Mouse (Mus musculus): ENCODE data around the gene Mto1. TPM values are rescaled to one million over a fixed set of nuclear protein-coding genes. Genes with fewer than 3 reads are reported as not detected.

Gene Mto1
- polyA plus RNA-seq (2015; fragmentation: Nextera tagmentation; extraction: Ambion mirVana), result 27.9 and 29.3 TPM in 2 replicates

GRCm38 (mm10) chr9:78447973-78448873 lies at the start of gene Mto1, which contains the start of gene Gm17324:
Gene Mto1, plus strand, starts transcription at chr9:78448208.
Gene Gm17324, minus strand, starts transcription at chr9:78448786.
- H3K27ac ChIP-seq (ENCODE audit: low read length), result peak within 1 kb of the TSS; percentile 96
- peak within 1 kb of the TSS; percentile 66 for H3K4me2 ChIP-seq (ENCODE audit: low read length)
- ATAC-seq, result peak; percentile 95
- peak within 1 kb of the TSS; percentile 96 for H3K9ac ChIP-seq (ENCODE audit: low read depth, low read length)
- WGBS, result under 1% methylated on average over 96 of the region's 96 CpGs
- peak within 1 kb of the TSS; percentile 96 for H3K4me3 ChIP-seq (ENCODE audit: low read depth, low read length)
- H3K4me1 ChIP-seq (ENCODE audit: control insufficient read depth, insufficient read depth, low read length), result peaks cover 8% of the 10 kb centered on the region
- H3K36me3 ChIP-seq (ENCODE audit: control insufficient read depth, insufficient read depth, low read length), result peaks cover 4% of the 10 kb centered on the region
- H3K27me3 ChIP-seq (ENCODE audit: control insufficient read depth, insufficient read depth, low read depth, low read length), result peaks cover 28% of the 10 kb centered on the region
- H3K9me3 ChIP-seq (replicated peaks; ENCODE audit: control insufficient read depth, low read length, poor library complexity, severe bottlenecking), result no peaks in the 10 kb centered on the region

- peaks cover 3% of the 10 kb centered on the region; the same call in 1 of the 2 replicates for H3K4me1 ChIP-seq (ENCODE audit: control insufficient read depth, insufficient read depth, low read length)
- 93% methylated on average over 5 of the region's 5 CpGs for WGBS
- H3K4me2 ChIP-seq (ENCODE audit: low read length), result no peak overlapping the region
- no peak overlapping the region for H3K4me3 ChIP-seq (ENCODE audit: low read depth, low read length)
- H3K27me3 ChIP-seq (ENCODE audit: control insufficient read depth, insufficient read depth, low read depth, low read length), result peaks cover 18% of the 10 kb centered on the region
- no peaks in the 10 kb centered on the region for H3K36me3 ChIP-seq (ENCODE audit: control insufficient read depth, insufficient read depth, low read length)
- no peak overlapping the region for H3K27ac ChIP-seq (ENCODE audit: low read length)
- no peak overlapping the region for H3K9ac ChIP-seq (ENCODE audit: low read depth, low read length)
- ATAC-seq, result no peak
- no peaks in the 10 kb centered on the region for H3K9me3 ChIP-seq (replicated peaks; ENCODE audit: control insufficient read depth, low read length, poor library complexity, severe bottlenecking)
These were observed 47.4 kb upstream of the Mto1 start for GRCm38 (mm10) chr9:78400570-78400969.

GRCm38 (mm10) chr9:78401596-78401995 lies 46.4 kb upstream of the Mto1 start:
- 91% methylated on average over 7 of the region's 7 CpGs for WGBS
- no peak overlapping the region for H3K9ac ChIP-seq (ENCODE audit: low read depth, low read length)
- no peak for ATAC-seq
- H3K4me3 ChIP-seq (ENCODE audit: low read depth, low read length), result no peak overlapping the region
- H3K4me1 ChIP-seq (ENCODE audit: control insufficient read depth, insufficient read depth, low read length), result no peaks in the 10 kb centered on the region
- no peaks in the 10 kb centered on the region for H3K9me3 ChIP-seq (replicated peaks; ENCODE audit: control insufficient read depth, low read length, poor library complexity, severe bottlenecking)
- H3K4me2 ChIP-seq (ENCODE audit: low read length), result no peak overlapping the region
- H3K27me3 ChIP-seq (ENCODE audit: control insufficient read depth, insufficient read depth, low read depth, low read length), result peaks cover 8% of the 10 kb centered on the region
- H3K27ac ChIP-seq (ENCODE audit: low read length), result no peak overlapping the region
- no peaks in the 10 kb centered on the region for H3K36me3 ChIP-seq (ENCODE audit: control insufficient read depth, insufficient read depth, low read length)

GRCm38 (mm10) chr9:78427362-78427781 lies 20.6 kb upstream of the Mto1 start:
- no peak overlapping the region for H3K27ac ChIP-seq (ENCODE audit: low read length)
- peak overlapping the region; percentile 37 for H3K4me3 ChIP-seq (ENCODE audit: low read depth, low read length)
- peak; percentile 58; the same call in 1 of the 2 replicates for ATAC-seq
- 29% methylated on average over 21 of the region's 27 CpGs for WGBS
- H3K9me3 ChIP-seq (replicated peaks; ENCODE audit: control insufficient read depth, low read length, poor library complexity, severe bottlenecking), result no peaks in the 10 kb centered on the region
- H3K4me1 ChIP-seq (ENCODE audit: control insufficient read depth, insufficient read depth, low read length), result no peaks in the 10 kb centered on the region
- H3K27me3 ChIP-seq (ENCODE audit: control insufficient read depth, insufficient read depth, low read depth, low read length), result no peaks in the 10 kb centered on the region
- peak overlapping the region; percentile 60 for H3K9ac ChIP-seq (ENCODE audit: low read depth, low read length)
- H3K4me2 ChIP-seq (ENCODE audit: low read length), result peak overlapping the region; percentile 60
- H3K36me3 ChIP-seq (ENCODE audit: control insufficient read depth, insufficient read depth, low read length), result no peaks in the 10 kb centered on the region

GRCm38 (mm10) chr9:78428185-78428584 lies 19.8 kb upstream of the Mto1 start:
- Histone ChIP-seq H3K4me3 (ENCODE audit: low read depth, low read length) (no peak overlapping the region), H3K4me1 (ENCODE audit: control insufficient read depth, insufficient read depth, low read length) (no peaks in the 10 kb centered on the region), H3K27ac (ENCODE audit: low read length) (no peak overlapping the region), H3K4me2 (ENCODE audit: low read length) (no peak overlapping the region), H3K9ac (ENCODE audit: low read depth, low read length) (no peak overlapping the region), H3K9me3 (replicated peaks; ENCODE audit: control insufficient read depth, low read length, poor library complexity, severe bottlenecking) (no peaks in the 10 kb centered on the region), H3K27me3 (ENCODE audit: control insufficient read depth, insufficient read depth, low read depth, low read length) (no peaks in the 10 kb centered on the region), H3K36me3 (ENCODE audit: control insufficient read depth, insufficient read depth, low read length) (no peaks in the 10 kb centered on the region)
- no peak for ATAC-seq
- WGBS, result 74% methylated on average over 6 of the region's 6 CpGs

GRCm38 (mm10) chr9:78428870-78429432 lies 19.1 kb upstream of the Mto1 start:
- Histone ChIP-seq H3K4me1 (ENCODE audit: control insufficient read depth, insufficient read depth, low read length) (no peaks in the 10 kb centered on the region), H3K9ac (ENCODE audit: low read depth, low read length) (no peak overlapping the region), H3K36me3 (ENCODE audit: control insufficient read depth, insufficient read depth, low read length) (no peaks in the 10 kb centered on the region), H3K9me3 (replicated peaks; ENCODE audit: control insufficient read depth, low read length, poor library complexity, severe bottlenecking) (no peaks in the 10 kb centered on the region), H3K27me3 (ENCODE audit: control insufficient read depth, insufficient read depth, low read depth, low read length) (no peaks in the 10 kb centered on the region), H3K27ac (ENCODE audit: low read length) (no peak overlapping the region), H3K4me2 (ENCODE audit: low read length) (no peak overlapping the region), H3K4me3 (ENCODE audit: low read depth, low read length) (no peak overlapping the region)
- 89% methylated on average over 4 of the region's 4 CpGs for WGBS
- no peak; the same call in 1 of the 2 replicates for ATAC-seq

- H3K4me2 ChIP-seq (ENCODE audit: low read length), result no peak overlapping the region
- no peak overlapping the region for H3K9ac ChIP-seq (ENCODE audit: low read depth, low read length)
- no peak overlapping the region for H3K27ac ChIP-seq (ENCODE audit: low read length)
- no peaks in the 10 kb centered on the region for H3K9me3 ChIP-seq (replicated peaks; ENCODE audit: control insufficient read depth, low read length, poor library complexity, severe bottlenecking)
- H3K4me3 ChIP-seq (ENCODE audit: low read depth, low read length), result no peak overlapping the region
- no peak for ATAC-seq
- no peaks in the 10 kb centered on the region for H3K27me3 ChIP-seq (ENCODE audit: control insufficient read depth, insufficient read depth, low read depth, low read length)
- H3K4me1 ChIP-seq (ENCODE audit: control insufficient read depth, insufficient read depth, low read length), result no peaks in the 10 kb centered on the region
- WGBS, result 65% methylated on average over 2 of the region's 2 CpGs
- no peaks in the 10 kb centered on the region for H3K36me3 ChIP-seq (ENCODE audit: control insufficient read depth, insufficient read depth, low read length)
These were observed 18.5 kb upstream of the Mto1 start for GRCm38 (mm10) chr9:78429551-78429950.

- Histone ChIP-seq H3K9me3 (replicated peaks; ENCODE audit: control insufficient read depth, low read length, poor library complexity, severe bottlenecking) (no peaks in the 10 kb centered on the region), H3K4me3 (ENCODE audit: low read depth, low read length) (no peak overlapping the region), H3K27ac (ENCODE audit: low read length) (no peak overlapping the region), H3K27me3 (ENCODE audit: control insufficient read depth, insufficient read depth, low read depth, low read length) (no peaks in the 10 kb centered on the region), H3K4me1 (ENCODE audit: control insufficient read depth, insufficient read depth, low read length) (no peaks in the 10 kb centered on the region), H3K4me2 (ENCODE audit: low read length) (no peak overlapping the region), H3K9ac (ENCODE audit: low read depth, low read length) (no peak overlapping the region), H3K36me3 (ENCODE audit: control insufficient read depth, insufficient read depth, low read length) (no peaks in the 10 kb centered on the region)
- WGBS, result 77% methylated on average over 6 of the region's 6 CpGs
- ATAC-seq, result no peak
These were observed 17.5 kb upstream of the Mto1 start for GRCm38 (mm10) chr9:78430486-78430885.

- no peaks in the 10 kb centered on the region for H3K27me3 ChIP-seq (ENCODE audit: control insufficient read depth, insufficient read depth, low read depth, low read length)
- no peaks in the 10 kb centered on the region for H3K9me3 ChIP-seq (replicated peaks; ENCODE audit: control insufficient read depth, low read length, poor library complexity, severe bottlenecking)
- 85% methylated on average over 5 of the region's 5 CpGs for WGBS
- H3K27ac ChIP-seq (ENCODE audit: low read length), result no peak overlapping the region
- no peaks in the 10 kb centered on the region for H3K36me3 ChIP-seq (ENCODE audit: control insufficient read depth, insufficient read depth, low read length)
- no peak overlapping the region for H3K4me3 ChIP-seq (ENCODE audit: low read depth, low read length)
- no peaks in the 10 kb centered on the region for H3K4me1 ChIP-seq (ENCODE audit: control insufficient read depth, insufficient read depth, low read length)
- no peak overlapping the region for H3K4me2 ChIP-seq (ENCODE audit: low read length)
- H3K9ac ChIP-seq (ENCODE audit: low read depth, low read length), result no peak overlapping the region
- no peak for ATAC-seq
These were observed 15.5 kb upstream of the Mto1 start for GRCm38 (mm10) chr9:78432471-78432870.

Data from midbrain, embryonic 16.5 days (tissue).